Mouse (Mus musculus) embryonic facial prominence, embryonic 10.5 days (tissue): ENCODE data around the gene Dnajc3. TPM values are rescaled to one million over a fixed set of nuclear protein-coding genes. Genes with fewer than 3 reads are reported as not detected.

Experiments used
- DNase-seq: peaks from one replicate; pipeline ENCODE4 v3.0.0-alpha.2; 2017; ENCODE audit warnings: low spot score
- H3K27ac ChIP-seq: fragments of 300-500 bp; sonication (generic); replicated peaks from 2 replicates; pipeline ENCODE4 v1.5.1; 2016; ENCODE audit warnings: mild to moderate bottlenecking
- H3K27me3 ChIP-seq: fragments of 300-500 bp; sonication (generic); replicated peaks from 2 replicates; pipeline ENCODE4 v1.6.1; 2016; ENCODE audit warnings: low read depth, mild to moderate bottlenecking; ENCODE audit not compliant: poor library complexity, severe bottlenecking
- H3K36me3 ChIP-seq: fragments of 300-500 bp; sonication (generic); replicated peaks from 2 replicates; pipeline ENCODE4 v1.6.1; 2016; ENCODE audit warnings: mild to moderate bottlenecking, moderate library complexity
- H3K4me1 ChIP-seq: fragments of 300-500 bp; sonication (generic); 2 replicates; pipeline ENCODE4 v1.6.1; 2016
- H3K4me3 ChIP-seq: fragments of 300-500 bp; sonication (generic); 2 replicates; pipeline ENCODE4 v1.5.1; 2016; ENCODE audit warnings: mild to moderate bottlenecking, moderate library complexity
- H3K9me3 ChIP-seq: fragments of 300-500 bp; sonication (generic); 2 replicates; pipeline ENCODE4 v1.6.1; 2016; ENCODE audit warnings: mild to moderate bottlenecking
- WGBS: fragments of 180-500 bp; shearing (Covaris S2); methylation state at CpG from one replicate; pipeline ENCODE4 v1.1.7; 2016; 5-methylcytosine and 5-hydroxymethylcytosine counted together
- polyA plus RNA-seq: library from polyadenylated mRNA; unstranded; fragments of >200 nt; fragmentation: Nextera tagmentation; extraction: Ambion mirVana; gene quantifications from 2 replicates; pipeline ENCODE4 v1.2.1, GENCODE M21; 2016

Dnajc3 gene
- polyA plus RNA-seq, 1 experiment from 2014 or later, result 32.8 TPM

- peak overlapping the region; percentile 96 for H3K27ac ChIP-seq
- H3K27me3 ChIP-seq, result no peaks in the 10 kb centered on the region
- peaks cover 55% of the 10 kb centered on the region for H3K4me1 ChIP-seq
- H3K4me3 ChIP-seq, result peak overlapping the region; percentile 100
- 28% methylated on average over 4 of the region's 4 CpGs for whole genome bisulfite sequencing
- no peaks in the 10 kb centered on the region for H3K9me3 ChIP-seq
- H3K36me3 ChIP-seq, result no peaks in the 10 kb centered on the region
- no peak for DNase-seq
Measured at GRCm38 (mm10) chr14:118936952-118937351, 824 bp upstream of the Dnajc3 start.

GRCm38 (mm10) chr14:118938551-118938950 lies 775 bp downstream of the Dnajc3 start:
- Histone ChIP-seq H3K27me3 (no peaks in the 10 kb centered on the region), H3K4me1 (peaks cover 52% of the 10 kb centered on the region), H3K36me3 (no peaks in the 10 kb centered on the region), H3K27ac (peak overlapping the region; percentile 96), H3K9me3 (no peaks in the 10 kb centered on the region), H3K4me3 (peak overlapping the region; percentile 100)
- WGBS, result 2% methylated on average over 7 of the region's 7 CpGs
- DNase-seq, result no peak

GRCm38 (mm10) chr14:118940796-118941495 lies 3.2 kb downstream of the Dnajc3 start:
- DNase-seq, result no peak
- Histone ChIP-seq H3K27me3 (no peaks in the 10 kb centered on the region), H3K9me3 (no peaks in the 10 kb centered on the region), H3K27ac (no peak overlapping the region), H3K4me3 (no peak overlapping the region), H3K36me3 (no peaks in the 10 kb centered on the region), H3K4me1 (peaks cover 47% of the 10 kb centered on the region)
- 76% methylated on average over 4 of the region's 4 CpGs for WGBS

GRCm38 (mm10) chr14:118942076-118942475 lies 4.3 kb downstream of the Dnajc3 start:
- Histone ChIP-seq H3K9me3 (no peaks in the 10 kb centered on the region), H3K4me1 (peaks cover 37% of the 10 kb centered on the region), H3K36me3 (no peaks in the 10 kb centered on the region), H3K27me3 (no peaks in the 10 kb centered on the region), H3K27ac (no peak overlapping the region; the same call in 1 of the 2 replicates), H3K4me3 (no peak overlapping the region)
- WGBS, result 42% methylated on average over 12 of the region's 12 CpGs
- DNase-seq, result no peak

GRCm38 (mm10) chr14:118944702-118945101 lies 6.9 kb downstream of the Dnajc3 start:
- H3K27ac ChIP-seq, result no peak overlapping the region
- no peaks in the 10 kb centered on the region for H3K9me3 ChIP-seq
- H3K4me3 ChIP-seq, result no peak overlapping the region
- 83% methylated on average over 2 of the region's 2 CpGs for WGBS
- no peak for DNase-seq
- H3K27me3 ChIP-seq, result no peaks in the 10 kb centered on the region
- H3K4me1 ChIP-seq, result peaks cover 20% of the 10 kb centered on the region
- no peaks in the 10 kb centered on the region for H3K36me3 ChIP-seq

GRCm38 (mm10) chr14:118948841-118949240 lies 11.1 kb downstream of the Dnajc3 start:
- no peak overlapping the region for H3K4me3 ChIP-seq
- no peaks in the 10 kb centered on the region for H3K9me3 ChIP-seq
- H3K27ac ChIP-seq, result no peak overlapping the region
- H3K36me3 ChIP-seq, result peaks cover 10% of the 10 kb centered on the region
- no peak for DNase-seq
- H3K27me3 ChIP-seq, result no peaks in the 10 kb centered on the region
- WGBS, result 90% methylated on average over 1 of the region's 1 CpGs
- peaks cover 6% of the 10 kb centered on the region for H3K4me1 ChIP-seq

- no peak overlapping the region for H3K4me3 ChIP-seq
- no peaks in the 10 kb centered on the region for H3K9me3 ChIP-seq
- no peaks in the 10 kb centered on the region for H3K27me3 ChIP-seq
- H3K27ac ChIP-seq, result no peak overlapping the region
- DNase-seq, result no peak
- H3K4me1 ChIP-seq, result peaks cover 6% of the 10 kb centered on the region
- WGBS, result 95% methylated on average over 9 of the region's 9 CpGs
- peaks cover 36% of the 10 kb centered on the region for H3K36me3 ChIP-seq
Measured at GRCm38 (mm10) chr14:118951912-118952583, 14.3 kb downstream of the Dnajc3 start.

- Histone ChIP-seq H3K36me3 (peaks cover 85% of the 10 kb centered on the region), H3K4me3 (no peak overlapping the region)
Measured at GRCm38 (mm10) chr14:118958010-118958409, 20.2 kb downstream of the Dnajc3 start.

GRCm38 (mm10) chr14:118965356-118966000 lies 27.7 kb downstream of the Dnajc3 start:
- no peak overlapping the region for H3K27ac ChIP-seq
- no peak for DNase-seq
- no peak overlapping the region for H3K4me3 ChIP-seq
- no peaks in the 10 kb centered on the region for H3K9me3 ChIP-seq
- 95% methylated on average over 4 of the region's 4 CpGs for WGBS
- peaks cover 69% of the 10 kb centered on the region for H3K36me3 ChIP-seq
- no peaks in the 10 kb centered on the region for H3K27me3 ChIP-seq
- H3K4me1 ChIP-seq, result no peaks in the 10 kb centered on the region

More at GRCm38 (mm10) chr14:118958010-118958409, 20.2 kb downstream of the Dnajc3 start:
- no peak overlapping the region for H3K27ac ChIP-seq
- H3K4me1 ChIP-seq, result no peaks in the 10 kb centered on the region
- DNase-seq, result no peak
- WGBS, result 86% methylated on average over 3 of the region's 3 CpGs
- no peaks in the 10 kb centered on the region for H3K27me3 ChIP-seq
- H3K9me3 ChIP-seq, result no peaks in the 10 kb centered on the region

GRCm38 (mm10) chr14:118967646-118968045 lies 29.9 kb downstream of the Dnajc3 start:
- Histone ChIP-seq H3K4me3 (no peak overlapping the region), H3K9me3 (no peaks in the 10 kb centered on the region), H3K36me3 (peaks cover 69% of the 10 kb centered on the region), H3K27ac (no peak overlapping the region), H3K27me3 (no peaks in the 10 kb centered on the region), H3K4me1 (no peaks in the 10 kb centered on the region)
- 90% methylated on average over 7 of the region's 7 CpGs for WGBS
- no peak for DNase-seq

- DNase-seq, result no peak
- H3K9me3 ChIP-seq, result no peaks in the 10 kb centered on the region
- no peak overlapping the region for H3K27ac ChIP-seq
- H3K4me1 ChIP-seq, result no peaks in the 10 kb centered on the region
- H3K27me3 ChIP-seq, result no peaks in the 10 kb centered on the region
- H3K4me3 ChIP-seq, result no peak overlapping the region
- WGBS, result 92% methylated on average over 6 of the region's 6 CpGs
- H3K36me3 ChIP-seq, result peaks cover 100% of the 10 kb centered on the region
Measured at GRCm38 (mm10) chr14:118972268-118972667, 34.5 kb downstream of the Dnajc3 start.

GRCm38 (mm10) chr14:118977136-118977816 lies 39.5 kb downstream of the Dnajc3 start:
- Histone ChIP-seq H3K4me1 (no peaks in the 10 kb centered on the region), H3K9me3 (no peaks in the 10 kb centered on the region), H3K27me3 (no peaks in the 10 kb centered on the region), H3K36me3 (peaks cover 90% of the 10 kb centered on the region), H3K4me3 (no peak overlapping the region), H3K27ac (no peak overlapping the region)
- no peak for DNase-seq
- WGBS, result 77% methylated on average over 8 of the region's 8 CpGs
